Mouse (Mus musculus) cerebellum, postnatal 4 days (tissue): ENCODE measurements at regions not wholly inside any gene's neighbourhood (a gene's known extent, or its start where the extent isn't known, plus 50 kb on each side); places are given as distances from the start of the nearest gene placed in this dataset.
A peak's percentile ranks its signal among the peaks of the same experiment; 100 is the strongest.
"Not testable (repeated sequence)": the region's sequence is repeated elsewhere in the genome, so short reads cannot be mapped to it uniquely, and the experiment has no call there.

Experiments used
- DNase-seq, 2 experiments: peaks; one replicate each; pipeline ENCODE4 v3.0.0; 2022; ENCODE audit warnings: low spot score in 2 of 2, mixed read lengths in 1 of 2

- DNase-seq, result no peak
Observed at GRCm38 (mm10) chr6:4149663-4150062, 62.9 kb upstream of the Bet1 start.

DNA sequence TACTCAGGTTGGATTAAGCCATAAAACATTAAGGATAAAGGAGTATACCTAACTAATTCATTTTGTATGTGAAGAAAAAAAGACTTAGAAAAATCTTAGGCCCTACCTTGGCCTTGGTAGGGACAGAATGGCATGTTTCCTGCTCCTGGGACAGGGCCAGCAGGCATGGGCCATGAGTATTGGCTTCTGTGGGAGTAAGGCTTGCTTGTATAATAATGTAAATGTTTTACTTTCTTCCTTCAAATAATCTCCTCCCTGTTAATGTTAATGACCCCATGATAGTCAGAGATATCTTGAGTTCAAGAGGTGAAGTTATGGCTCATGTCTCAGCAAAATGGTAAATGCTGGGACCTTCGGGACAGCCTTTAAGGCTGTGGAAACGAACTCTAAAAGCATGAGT is 71.5 kb upstream of the Bet1 start:
- no peak for DNase-seq

DNA sequence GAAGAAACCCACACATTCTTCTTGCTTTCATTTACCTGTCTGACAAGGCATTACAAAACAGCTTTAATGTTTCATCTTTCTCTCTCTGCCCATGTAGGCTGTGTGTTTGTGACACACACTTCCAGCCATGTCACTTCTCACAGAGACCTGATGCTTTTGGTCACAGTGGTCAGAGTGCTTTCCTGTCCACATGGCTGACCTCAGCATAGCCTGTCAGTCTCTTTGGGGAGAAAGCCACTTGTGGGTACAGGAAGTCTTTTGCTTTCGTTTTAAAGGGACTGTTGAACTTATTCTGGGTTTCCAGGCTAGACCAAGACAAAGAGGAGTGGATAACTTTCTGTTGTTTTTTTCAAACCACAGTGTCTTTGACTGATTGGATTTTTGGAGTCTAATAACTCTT is 77.0 kb upstream of the Bet1 start:
- no peak for DNase-seq

DNA sequence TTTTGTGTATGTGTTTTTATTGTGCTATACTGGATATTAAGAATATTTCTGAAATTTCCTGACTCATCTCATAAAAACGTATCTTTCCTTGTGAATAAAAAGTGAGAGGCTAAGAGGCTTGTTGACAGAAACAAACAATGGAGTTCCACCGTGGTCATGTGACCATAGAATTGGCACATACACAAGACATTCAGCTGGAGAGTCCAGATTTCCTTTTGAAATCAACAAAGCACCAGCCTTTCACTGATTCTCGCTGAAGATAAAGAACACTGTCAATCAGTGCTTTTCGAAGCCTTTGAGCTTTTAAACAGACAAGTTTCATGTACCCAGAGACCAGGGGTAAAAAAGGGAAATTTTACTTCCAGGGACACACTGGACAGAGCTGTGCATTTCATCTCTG is 80.3 kb upstream of the Bet1 start:
- no peak for DNase-seq

GRCm38 (mm10) chr6:4167757-4168156 is 81.0 kb upstream of the Bet1 start:
- DNase-seq, result no peak

GRCm38 (mm10) chr6:4171561-4171960 is 84.8 kb upstream of the Bet1 start:
- DNase-seq, result no peak

DNA sequence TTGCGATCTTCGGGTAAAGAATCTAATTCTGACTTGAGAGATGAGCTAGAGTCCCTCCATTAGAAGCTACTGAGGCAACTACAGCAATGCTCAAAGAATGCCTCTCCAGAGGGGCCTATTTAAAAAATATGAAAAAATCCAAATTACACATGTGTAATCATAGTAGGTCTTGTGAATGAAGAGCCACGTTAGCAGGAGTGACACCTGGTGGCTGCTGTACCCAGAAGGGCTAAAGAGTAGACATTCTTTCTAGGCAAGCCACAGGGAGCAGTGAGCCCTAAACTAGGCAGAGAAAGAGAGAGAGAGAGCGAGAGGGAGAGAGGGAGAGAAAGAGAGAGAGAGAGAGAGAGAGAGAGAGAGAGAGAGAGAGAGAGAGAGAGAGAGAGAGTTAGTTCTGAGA is 100.9 kb upstream of the Bet1 start:
- no peak for DNase-seq

DNA sequence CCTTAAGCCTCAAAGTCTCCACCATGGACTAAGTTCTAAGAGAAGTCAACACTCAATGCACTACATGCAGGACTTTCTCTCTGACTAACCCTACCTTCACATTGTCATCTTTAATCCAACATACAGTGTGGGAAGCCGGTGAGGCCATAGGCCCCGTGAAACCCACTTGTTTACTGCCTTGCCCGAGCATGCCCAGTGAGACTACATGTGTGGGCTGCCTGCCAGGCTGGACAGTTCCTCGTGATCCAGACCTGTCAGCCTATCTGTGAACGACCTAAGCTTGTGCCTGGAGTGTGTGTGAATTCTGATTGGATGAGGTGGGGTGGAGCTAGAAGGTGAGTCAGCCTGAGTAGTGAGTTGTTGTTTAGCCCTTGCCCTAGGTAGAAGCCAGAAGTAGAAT is 104.2 kb upstream of the Bet1 start:
- not testable (repeated sequence) for DNase-seq

DNA sequence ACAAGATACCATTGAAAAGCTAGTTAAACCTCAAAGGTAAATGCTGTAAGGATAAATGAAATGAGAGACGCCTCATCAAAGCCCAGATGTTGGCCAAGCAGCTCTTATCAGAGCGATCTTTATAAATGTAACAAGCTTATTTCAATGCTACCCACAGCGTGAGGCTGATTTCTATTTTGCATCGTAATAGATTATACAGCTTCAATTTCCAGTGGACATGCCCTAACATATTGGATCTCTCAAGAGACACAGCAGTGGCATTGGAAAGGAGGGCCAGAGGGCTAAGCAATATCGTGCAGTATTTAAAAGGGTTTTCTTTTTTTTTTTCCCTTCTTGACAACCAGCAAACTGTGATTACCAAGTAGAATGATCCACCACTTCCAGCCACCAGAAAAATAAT is 106.5 kb upstream of the Bet1 start:
- no peak for DNase-seq

DNA sequence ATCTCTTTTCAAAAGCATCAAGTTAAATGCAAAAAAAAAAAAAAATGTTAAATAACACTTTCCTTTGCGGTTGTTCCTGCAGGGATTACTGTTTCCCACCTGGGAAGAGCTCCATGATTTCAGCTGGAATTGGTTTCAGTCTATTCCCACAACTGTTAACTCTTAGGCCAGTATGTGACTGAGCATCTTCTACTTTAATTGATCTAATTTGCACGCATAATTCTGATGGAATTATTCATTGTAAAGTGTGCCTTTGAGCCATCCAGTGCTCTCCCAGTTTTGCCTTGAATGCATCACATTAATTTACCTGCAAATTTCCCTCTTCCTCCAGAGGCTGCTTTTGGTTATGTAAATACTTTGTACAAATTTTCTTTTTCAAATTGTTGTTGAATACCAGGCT is 114.4 kb upstream of the Bet1 start:
- DNase-seq, result no peak

DNA sequence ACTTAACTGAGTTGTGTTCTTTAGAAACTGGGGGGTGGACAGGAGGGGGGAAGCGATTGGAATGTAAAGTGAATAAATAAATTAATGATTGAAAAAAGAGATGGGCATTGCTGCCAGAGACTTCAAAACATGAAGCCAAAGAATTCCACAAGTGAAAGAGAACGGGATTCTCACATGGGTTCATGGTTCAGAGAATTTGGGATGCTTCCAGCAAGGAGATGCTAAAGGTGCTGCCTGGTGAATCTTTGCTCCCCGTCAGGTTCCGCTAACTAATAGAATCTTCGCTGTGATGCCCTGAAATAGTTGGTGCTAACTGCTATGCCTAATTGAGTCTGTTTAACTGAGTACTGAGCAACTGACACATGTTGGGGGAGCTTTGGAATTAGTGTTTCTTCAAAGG is 118.9 kb upstream of the Bet1 start:
- no peak for DNase-seq

GRCm38 (mm10) chr6:4245265-4246112 is 158.7 kb upstream of the Bet1 start:
- peak in 1 of 2 experiments; percentile 1 for DNase-seq

- DNase-seq, result no peak
Observed at GRCm38 (mm10) chr6:4246113-4246419, 159.3 kb upstream of the Bet1 start.

DNA sequence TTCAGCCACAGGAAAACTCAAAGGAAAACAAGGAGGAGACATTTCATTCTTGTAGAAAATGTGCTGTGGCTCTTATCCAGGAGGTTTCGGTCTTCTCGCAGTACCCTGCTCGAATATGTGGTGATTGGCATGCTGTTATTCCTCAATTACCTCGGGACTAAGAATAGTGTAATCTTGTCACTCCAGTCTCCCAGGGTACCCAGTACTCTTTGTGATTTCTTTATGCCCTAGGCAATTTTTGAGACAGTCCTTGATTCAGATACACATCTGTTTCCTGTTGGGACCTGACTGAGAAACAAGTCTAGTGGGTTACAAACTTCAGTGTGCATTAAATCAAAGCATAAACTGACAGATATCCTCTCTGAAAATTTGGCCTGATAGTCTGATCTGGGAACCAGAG is 189.8 kb upstream of the Bet1 start:
- DNase-seq, result no peak

- DNase-seq, result no peak
Observed at GRCm38 (mm10) chr6:4277245-4277890, 190.6 kb upstream of the Bet1 start.

GRCm38 (mm10) chr6:4291380-4291779 is 204.6 kb upstream of the Bet1 start:
- no peak for DNase-seq

GRCm38 (mm10) chr6:4303410-4303809 is 201.2 kb upstream of the Col1a2 start:
- not testable (repeated sequence) for DNase-seq

- DNase-seq, result no peak
Observed at GRCm38 (mm10) chr6:4349953-4350352, 154.7 kb upstream of the Col1a2 start.

DNA sequence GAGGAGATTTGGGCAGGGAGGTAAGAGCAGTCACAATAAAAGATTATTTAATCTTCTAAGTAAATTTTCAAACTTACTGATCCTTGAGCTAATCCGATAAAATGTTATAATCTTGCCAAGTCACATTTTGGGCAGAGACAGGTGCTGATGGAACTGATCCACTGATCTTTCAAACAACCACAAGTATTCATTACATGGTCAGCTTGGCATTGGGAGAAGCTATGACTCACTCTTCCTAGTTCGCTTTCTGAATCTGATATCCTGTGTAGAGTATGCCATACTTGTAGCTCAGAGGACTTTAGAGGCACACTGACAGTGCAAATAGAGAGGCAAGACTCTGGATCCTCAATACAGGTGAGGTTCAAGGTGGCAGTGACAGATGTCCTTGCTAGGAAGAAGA is 142.4 kb upstream of the Col1a2 start:
- no peak for DNase-seq

- peak in 1 of 2 experiments; percentile 1 for DNase-seq
Observed at GRCm38 (mm10) chr6:4375465-4376037, 129.1 kb upstream of the Col1a2 start.

DNA sequence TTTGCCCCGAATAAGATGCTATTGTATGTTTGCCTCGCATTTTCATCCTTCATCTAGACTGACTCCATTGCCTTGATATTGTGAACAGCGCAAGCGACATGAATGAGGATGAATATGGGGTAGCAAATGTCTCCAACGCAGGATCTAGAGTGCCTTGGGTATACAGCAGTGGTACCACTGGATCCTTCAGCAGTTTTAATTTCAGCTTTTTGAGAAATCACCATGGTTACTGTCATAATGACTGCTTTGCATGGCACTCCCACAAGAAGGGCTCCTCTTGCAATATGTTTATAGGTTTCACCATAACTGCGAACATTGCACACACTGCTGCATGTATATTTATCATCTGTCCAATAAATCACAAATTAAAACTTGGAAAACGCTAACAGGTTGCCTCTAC is 107.8 kb upstream of the Col1a2 start:
- no peak for DNase-seq

DNA sequence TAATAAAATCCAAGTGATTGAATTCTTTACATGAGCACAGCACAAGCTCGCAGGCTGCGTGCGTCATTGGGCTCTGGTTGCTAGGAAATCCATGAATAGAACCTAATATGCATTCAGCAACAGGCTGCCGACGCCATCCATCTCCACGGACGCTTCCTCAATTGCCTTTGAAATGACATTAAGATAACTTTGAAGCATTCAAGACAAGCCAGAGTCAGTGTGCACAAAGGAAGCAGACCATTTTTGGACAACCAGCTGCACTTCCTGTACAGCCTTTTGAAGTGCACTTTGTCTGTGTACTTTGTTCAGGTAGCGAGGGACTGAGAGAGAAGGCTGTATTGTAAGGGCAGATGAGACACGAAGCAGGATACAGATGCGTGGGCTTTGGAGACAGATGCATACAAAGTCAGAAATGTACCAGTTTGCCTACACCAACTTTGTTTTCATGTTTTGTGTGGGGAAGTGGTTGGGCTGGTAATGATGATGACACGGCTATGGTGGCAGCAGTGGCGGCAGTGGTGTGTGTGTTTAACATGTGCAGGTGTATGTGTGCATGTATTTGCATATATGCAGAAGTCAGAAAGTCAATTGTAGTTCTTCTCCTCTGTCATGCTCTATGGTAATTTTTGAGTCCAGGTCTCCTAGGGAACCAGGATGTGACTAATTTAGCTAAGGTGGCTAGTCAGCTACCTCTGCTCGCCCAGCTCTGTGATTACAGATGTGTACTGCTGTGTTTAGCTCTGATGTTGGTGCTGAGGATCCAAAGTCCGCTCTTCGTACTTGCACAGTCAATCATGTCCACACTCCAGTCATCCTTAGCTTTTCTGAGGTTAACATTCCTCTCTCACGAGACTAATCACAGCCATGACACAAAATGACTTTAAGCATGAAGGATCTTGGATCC is 106.7 kb upstream of the Col1a2 start:
- no peak for DNase-seq
